Mouse (Mus musculus): Measurements from ENCODE around the gene Pan3. TPM values are rescaled to one million over a fixed set of nuclear protein-coding genes. Genes with fewer than 3 reads are reported as not detected.

Pan3 gene
- total RNA-seq, 2 experiments from 2014 or later = 17.4 to 29.3 TPM

DNA sequence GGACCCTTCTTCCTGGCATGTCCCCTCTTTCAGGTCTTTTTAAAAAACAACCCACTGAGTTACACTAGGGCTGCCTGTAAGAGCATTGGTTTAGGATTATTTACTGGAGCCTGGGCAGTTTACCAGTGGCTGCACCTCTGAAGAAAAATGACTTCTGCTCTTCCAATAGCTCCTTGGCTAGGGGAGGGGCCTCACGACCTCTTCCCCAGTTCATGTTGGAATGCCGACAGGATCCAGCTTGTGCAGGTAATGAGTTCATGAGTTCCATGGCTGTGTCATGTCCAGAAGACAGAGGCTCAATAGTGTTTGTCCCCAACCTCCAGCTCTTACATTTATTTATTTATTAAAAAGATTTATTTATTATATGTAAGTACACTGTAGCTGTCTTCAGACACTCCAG lies 5.8 kb downstream of the Pan3 start:
- intact Hi-C loops (cut with DNase I) = no loop called here
- no peak for TF ChIP-seq CTCF (IDR thresholded peaks at IDR 0.05)
- no peak for DNase-seq
- no peak overlapping the region; the same call in 1 of the 2 replicates for H3K27ac ChIP-seq
- H3K4me3 ChIP-seq = no peak overlapping the region

DNA sequence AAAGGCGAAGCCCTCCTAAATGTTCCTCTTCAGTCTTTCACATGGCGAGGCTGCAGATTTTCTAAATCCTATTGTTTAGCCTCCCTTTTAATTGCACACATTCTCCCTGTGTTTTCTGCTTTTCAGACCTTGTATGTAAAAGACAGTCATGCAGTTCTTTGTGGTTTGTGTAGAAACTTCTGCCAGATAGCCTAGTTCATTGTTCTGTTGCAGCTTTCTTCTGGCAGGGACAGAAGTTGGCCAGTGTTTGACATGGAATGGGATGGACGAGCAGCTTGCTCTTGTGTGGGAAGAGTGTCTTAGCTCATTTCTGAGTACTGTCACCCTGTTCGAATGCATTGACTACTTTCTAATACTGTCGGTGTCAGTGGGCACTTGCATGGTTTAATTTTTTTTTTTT lies 6.5 kb downstream of the Pan3 start:
- no peak for DNase-seq
- Histone ChIP-seq H3K27ac (peak overlapping the region; percentile 21; the same call in 1 of the 2 replicates), H3K4me3 (no peak overlapping the region; the same call in 1 of the 2 replicates)
- intact Hi-C loops (cut with DNase I) = no loop called here
- no peak for TF ChIP-seq CTCF (IDR thresholded peaks at IDR 0.05)

DNA sequence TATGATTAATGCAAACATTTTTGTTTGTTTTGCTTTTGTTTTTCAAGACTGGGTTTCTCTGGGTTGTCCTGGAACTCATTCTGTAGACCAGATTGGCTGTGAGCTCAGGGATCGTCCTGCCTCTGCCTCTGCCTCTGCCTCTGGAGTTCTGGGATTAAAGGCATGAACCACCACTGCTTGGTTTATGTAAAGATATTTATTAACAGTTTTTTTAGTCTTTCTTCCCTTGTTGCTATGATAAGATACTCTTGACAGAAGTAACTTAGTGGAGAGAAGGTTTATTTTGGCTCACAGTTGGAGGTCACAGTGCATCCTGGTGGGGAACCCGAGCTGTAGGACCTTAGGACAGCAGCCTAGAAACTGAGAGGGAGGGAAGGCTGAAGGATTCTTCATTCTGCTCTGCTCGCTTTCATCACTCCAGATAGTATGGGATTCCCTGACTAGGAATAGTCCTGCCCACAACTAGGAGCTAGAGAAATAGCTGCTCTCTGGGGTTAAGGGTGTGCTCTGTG lies 11.1 kb downstream of the Pan3 start:
- no peak for DNase-seq
- intact Hi-C loops (cut with DNase I) = no loop called here
- TF ChIP-seq CTCF (IDR thresholded peaks at IDR 0.05) = no peak
- Histone ChIP-seq H3K27ac (no peak overlapping the region), H3K4me3 (no peak overlapping the region)

DNA sequence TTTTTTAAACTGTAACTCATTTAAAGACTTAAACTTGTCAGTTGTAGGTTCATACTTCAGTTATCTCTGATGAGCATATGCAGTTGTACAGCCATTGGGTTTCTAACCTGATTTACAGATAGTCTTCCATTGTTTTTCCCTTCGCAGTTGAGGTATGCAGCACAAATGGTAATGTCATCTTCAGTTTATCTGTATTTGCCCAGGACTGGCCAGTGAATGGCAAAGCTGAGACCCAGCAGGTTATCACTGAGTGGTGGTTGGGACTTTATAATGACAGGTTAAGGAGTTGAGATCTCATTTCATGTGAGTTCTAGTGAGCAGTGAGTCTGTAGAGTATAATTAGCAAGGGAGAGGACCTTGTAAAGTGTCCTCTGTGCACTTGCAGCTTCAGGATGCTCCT lies 12.0 kb downstream of the Pan3 start:
- intact Hi-C loops (cut with DNase I) = no loop called here
- DNase-seq = no peak
- H3K27ac ChIP-seq = no peak overlapping the region

DNA sequence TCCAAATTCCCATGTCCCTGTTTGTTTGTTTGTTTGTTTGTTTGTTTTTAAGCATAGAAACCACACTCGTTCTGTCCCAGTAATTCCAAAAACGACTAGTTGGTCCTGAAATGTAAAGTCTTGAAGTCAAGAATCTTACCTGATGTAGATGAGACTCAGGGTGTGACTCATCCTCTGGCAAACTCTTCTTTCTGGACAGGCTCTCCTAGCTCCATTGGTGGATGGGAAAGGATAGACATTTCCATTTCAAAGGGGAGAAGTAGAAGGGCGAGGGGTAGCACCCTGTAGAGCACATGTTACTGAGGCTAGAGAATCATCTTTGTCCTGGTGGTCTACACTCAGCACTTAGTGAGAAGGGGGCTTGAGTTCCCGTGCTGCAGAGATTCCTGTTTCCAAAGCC lies 12.8 kb downstream of the Pan3 start:
- DNase-seq = no peak
- H3K4me3 ChIP-seq = no peak overlapping the region
- no peak for TF ChIP-seq CTCF (IDR thresholded peaks at IDR 0.05)
- H3K27ac ChIP-seq = no peak overlapping the region
- intact Hi-C loops (cut with DNase I) = no loop called here

More for the DNA sequence above, 12.0 kb downstream of the Pan3 start:
- no peak for TF ChIP-seq CTCF (IDR thresholded peaks at IDR 0.05)
- no peak overlapping the region for H3K4me3 ChIP-seq

DNA sequence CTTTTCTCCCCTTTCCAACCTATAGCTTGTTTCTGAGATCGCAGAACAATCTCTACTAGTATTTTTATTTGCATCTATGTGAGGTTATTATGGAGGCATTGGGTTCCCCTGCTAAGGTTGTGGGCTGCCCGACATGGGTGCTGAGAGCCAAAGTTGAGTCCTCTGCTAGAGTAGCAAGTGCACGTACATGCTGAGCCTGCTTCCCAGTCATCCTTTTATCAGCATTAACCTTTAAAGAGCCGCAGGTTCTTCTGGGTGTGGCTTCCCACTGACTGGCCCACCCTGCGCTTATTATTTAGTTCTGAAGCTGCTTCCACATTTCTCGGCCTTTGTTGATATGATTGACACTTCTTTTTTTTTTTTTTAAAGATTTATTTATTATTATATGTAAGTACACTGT lies 14.3 kb downstream of the Pan3 start:
- Histone ChIP-seq H3K4me3 (no peak overlapping the region), H3K27ac (no peak overlapping the region)
- DNase-seq = no peak
- no peak for TF ChIP-seq CTCF (IDR thresholded peaks at IDR 0.05)
- intact Hi-C loops (cut with DNase I) = no loop called here

DNA sequence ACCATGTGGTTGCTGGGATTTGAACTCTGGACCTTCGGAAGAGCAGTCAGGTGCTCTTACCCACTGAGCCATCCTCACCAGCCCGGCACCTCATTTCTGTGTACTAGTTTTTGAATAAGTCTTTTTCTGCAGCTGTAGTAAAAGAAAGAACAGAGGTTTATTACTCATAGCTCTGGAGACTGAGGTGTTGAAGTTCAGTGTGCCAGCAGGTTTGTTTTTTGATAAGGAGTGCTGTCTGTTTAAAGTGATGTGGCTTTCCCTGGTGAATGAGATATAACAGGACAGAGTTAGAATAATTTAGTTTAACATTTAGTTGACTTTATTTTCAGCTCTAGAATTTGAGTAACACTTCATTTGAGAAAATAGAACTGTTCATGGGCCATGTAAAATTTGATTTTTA lies 14.8 kb downstream of the Pan3 start:
- intact Hi-C loops (cut with DNase I) = no loop called here
- no peak for DNase-seq
- Histone ChIP-seq H3K27ac (no peak overlapping the region), H3K4me3 (no peak overlapping the region)
- TF ChIP-seq CTCF (IDR thresholded peaks at IDR 0.05) = no peak

DNA sequence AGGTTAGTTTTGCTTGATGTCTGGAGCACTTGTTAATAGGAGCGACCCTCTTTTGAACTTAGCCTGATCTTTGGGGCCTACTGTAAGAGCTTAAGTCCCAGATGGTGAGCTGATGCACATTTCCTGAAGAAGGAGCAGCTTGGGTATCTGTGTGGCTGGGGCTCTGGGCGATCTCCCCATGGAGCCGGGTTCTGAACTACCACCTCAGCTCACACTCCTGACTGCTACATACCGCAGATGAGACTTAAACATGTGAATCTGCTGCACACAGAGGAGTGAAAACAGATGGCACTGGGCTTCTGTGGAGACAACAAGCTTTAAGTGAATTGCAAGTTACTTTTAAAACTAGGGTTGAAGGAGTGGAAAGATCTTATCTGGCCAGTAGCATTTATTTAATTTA lies 15.3 kb downstream of the Pan3 start:
- Histone ChIP-seq H3K4me3 (no peak overlapping the region), H3K27ac (no peak overlapping the region)
- DNase-seq = no peak
- intact Hi-C loops (cut with DNase I) = no loop called here
- no peak for TF ChIP-seq CTCF (IDR thresholded peaks at IDR 0.05)

DNA sequence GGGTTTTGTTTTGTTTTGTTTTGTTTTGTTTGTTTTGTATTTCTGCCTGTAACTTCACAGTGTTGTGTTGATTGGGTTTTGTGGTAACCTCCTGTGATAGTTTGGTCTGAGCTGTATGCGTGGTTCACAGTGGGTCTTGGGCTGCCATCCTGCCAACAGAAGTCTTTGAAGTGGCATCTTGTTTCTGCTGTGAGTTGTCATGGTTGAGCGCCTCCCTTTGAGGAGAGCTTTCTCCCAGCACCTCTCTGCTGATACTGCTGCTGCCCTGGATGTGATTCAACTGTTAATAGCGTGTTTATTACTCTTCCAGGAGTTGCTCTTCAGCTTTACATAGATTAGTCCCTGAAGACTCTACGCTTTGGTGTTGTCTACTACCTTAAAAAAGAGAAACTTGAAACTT lies 18.6 kb downstream of the Pan3 start:
- no peak for TF ChIP-seq CTCF (IDR thresholded peaks at IDR 0.05)
- H3K4me3 ChIP-seq = no peak overlapping the region
- DNase-seq = no peak
- intact Hi-C loops (cut with DNase I) = no loop called here
- H3K27ac ChIP-seq = peak overlapping the region; percentile 46; the same call in 1 of the 2 replicates

DNA sequence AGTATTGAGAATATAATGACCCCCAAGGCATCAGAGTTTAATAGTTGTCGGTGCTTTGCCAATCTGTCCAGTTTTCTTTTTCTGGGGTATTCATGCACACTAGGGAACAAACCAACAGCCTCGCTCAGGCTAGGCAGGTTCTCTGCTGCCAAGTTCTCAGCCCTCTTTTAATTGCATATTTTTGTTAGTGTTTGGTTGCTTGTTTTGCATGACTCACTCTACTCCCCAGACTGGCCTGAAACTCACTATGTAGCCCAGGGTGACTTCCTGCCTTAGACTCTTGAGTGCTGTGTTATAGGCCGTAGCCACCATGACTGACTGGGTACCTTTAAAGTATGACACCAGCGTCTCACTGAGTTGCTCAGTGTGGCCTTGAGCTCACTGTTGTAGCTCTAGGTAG lies 19.0 kb downstream of the Pan3 start:
- no peak for TF ChIP-seq CTCF (IDR thresholded peaks at IDR 0.05)
- Histone ChIP-seq H3K4me3 (no peak overlapping the region), H3K27ac (peak overlapping the region; percentile 46; the same call in 1 of the 2 replicates)
- intact Hi-C loops (cut with DNase I) = no loop called here
- no peak for DNase-seq

DNA sequence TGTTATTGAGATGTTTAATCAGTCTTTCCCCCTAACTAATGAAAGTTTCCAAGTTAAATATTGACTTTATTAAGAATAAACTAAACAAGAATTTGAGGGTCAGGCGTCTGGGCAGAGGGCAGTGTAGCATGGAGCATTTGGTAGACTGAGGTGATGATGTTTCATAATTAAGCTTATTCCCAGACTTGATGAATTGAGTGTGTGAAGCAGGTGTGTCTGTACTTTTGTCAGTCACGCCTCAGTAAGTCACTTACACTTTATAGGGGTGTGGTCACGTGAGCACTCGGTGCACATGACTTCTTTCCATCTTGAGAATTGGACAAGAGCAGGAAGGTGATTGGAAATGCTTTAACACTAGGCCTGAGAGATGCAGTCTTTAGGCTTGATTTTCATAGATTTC lies 26.5 kb downstream of the Pan3 start:
- no peak for TF ChIP-seq CTCF (IDR thresholded peaks at IDR 0.05)
- Histone ChIP-seq H3K27ac (no peak overlapping the region), H3K4me3 (no peak overlapping the region)
- DNase-seq = no peak
- intact Hi-C loops (cut with DNase I) = no loop called here

DNA sequence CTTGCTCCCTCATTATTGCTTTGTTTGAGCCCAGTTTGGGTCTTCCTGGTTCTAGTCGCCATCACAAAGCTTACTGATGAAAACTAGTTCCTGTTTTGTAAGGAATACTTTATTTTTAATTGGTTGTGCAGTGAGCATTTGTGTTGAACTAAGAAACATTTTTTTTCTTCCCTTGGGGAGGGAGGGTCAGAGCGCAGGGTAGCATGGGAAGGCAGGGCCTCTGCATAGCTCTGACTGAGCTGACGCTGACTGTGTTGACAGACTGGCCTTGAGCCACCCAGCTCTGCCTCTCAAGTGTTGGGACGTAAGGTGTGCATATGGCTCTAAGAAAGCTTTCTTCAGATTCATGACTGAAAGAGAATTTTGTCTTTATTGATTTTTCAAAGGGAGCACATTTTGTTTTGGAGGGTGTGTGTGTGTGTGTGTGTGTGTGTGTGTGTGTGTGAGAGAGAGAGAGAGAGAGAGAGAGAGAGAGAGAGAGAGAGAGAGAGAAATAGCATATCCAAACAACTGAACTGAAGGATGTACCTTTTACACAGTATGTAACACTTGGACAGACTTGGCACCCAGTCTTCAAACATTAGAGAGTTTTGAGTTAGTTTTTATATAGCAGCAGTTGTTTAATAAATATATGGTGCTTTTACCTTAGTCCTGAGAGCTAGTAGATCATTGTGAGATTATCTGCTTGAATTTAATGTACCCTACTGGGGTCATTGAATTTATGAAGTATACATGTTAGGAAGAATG lies 30.0 kb downstream of the Pan3 start:
- peak; percentile 19 for DNase-seq
- Histone ChIP-seq H3K27ac (peak overlapping the region; percentile 31; the same call in 1 of the 2 replicates), H3K4me3 (no peak overlapping the region)
- TF ChIP-seq CTCF (IDR thresholded peaks at IDR 0.05) = no peak
- intact Hi-C loops (cut with DNase I) = no loop called here

DNA sequence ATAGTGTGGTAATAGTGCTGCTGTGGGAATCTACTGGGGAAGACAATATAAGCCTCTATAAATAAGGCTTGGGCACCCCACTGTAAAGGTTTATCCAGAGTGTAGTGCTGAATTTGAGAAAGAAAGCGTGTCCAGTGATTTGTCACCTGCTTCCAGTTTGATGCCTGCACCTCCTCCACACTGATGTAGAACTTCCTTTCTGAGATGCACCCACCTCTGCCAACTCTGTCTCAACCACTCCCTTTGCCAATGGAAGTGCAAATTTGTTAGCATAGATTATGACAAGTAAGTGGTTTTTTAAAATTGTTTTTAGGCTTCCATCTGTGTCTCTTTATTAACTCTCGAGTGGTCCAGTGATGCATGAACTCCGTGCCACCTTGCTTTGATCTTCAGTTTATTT lies 33.3 kb downstream of the Pan3 start:
- DNase-seq = no peak
- no peak for TF ChIP-seq CTCF (IDR thresholded peaks at IDR 0.05)
- Histone ChIP-seq H3K4me3 (no peak overlapping the region), H3K27ac (no peak overlapping the region)
- intact Hi-C loops (cut with DNase I) = no loop called here

DNA sequence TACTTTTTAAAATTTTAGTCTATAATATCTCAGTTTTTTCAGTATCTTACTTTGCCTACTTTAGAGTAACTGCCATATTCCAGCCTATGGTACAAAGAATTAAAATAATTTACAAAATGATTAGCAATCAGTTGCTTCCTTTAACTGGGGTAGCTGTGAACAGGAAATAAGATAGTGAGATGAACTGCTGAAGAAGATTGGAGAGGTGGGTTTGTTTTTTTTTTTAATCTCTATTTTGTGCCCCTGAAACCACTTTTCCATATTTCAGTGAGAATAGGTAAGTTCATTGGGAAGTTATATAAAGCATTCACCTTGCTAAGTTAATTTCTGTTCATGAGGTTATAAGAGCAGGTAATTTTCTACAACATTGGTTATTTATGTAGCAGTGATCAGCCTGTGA lies 36.4 kb downstream of the Pan3 start:
- no peak overlapping the region for H3K27ac ChIP-seq
- intact Hi-C loops (cut with DNase I) = no loop called here
- H3K4me3 ChIP-seq = no peak overlapping the region
- DNase-seq = no peak
- TF ChIP-seq CTCF (IDR thresholded peaks at IDR 0.05) = no peak
